Mouse (Mus musculus) spleen, adult 2 months (tissue): ENCODE data around the gene Dkk2. TPM values are rescaled to one million over a fixed set of nuclear protein-coding genes. Genes with fewer than 3 reads are reported as not detected.
"Not testable (repeated sequence)": the region's sequence is repeated elsewhere in the genome, so short reads cannot be mapped to it uniquely, and the experiment has no call there.

ENCODE experiments used
- DNase-seq, 2 experiments: peaks; one replicate each; pipeline versions ENCODE4 v3.0.0 to v3.0.0-alpha.2; 2012 to 2021; ENCODE audit warnings: low spot score in 2 of 2, low read depth in 1 of 2
- H3K27ac ChIP-seq: fragments of 200-500 bp; 2 replicates; pipeline ENCODE4 v1.5.1; 2012; ENCODE audit warnings: low read length, inconsistent platforms; ENCODE audit not compliant: insufficient read depth
- H3K27me3 ChIP-seq: fragments of 200-500 bp; 2 replicates; pipeline ENCODE4 v1.6.1; 2012; ENCODE audit warnings: mild to moderate bottlenecking, moderate library complexity, low read length, inconsistent platforms; ENCODE audit not compliant: control insufficient read depth, insufficient read depth
- H3K36me3 ChIP-seq: fragments of 200-500 bp; 2 replicates; pipeline ENCODE4 v1.6.1; 2012; ENCODE audit warnings: mild to moderate bottlenecking, low read length, inconsistent platforms; ENCODE audit not compliant: control insufficient read depth, insufficient read depth
- H3K4me1 ChIP-seq: fragments of 200-500 bp; 2 replicates; pipeline ENCODE4 v1.6.1; 2011; ENCODE audit warnings: inconsistent platforms; ENCODE audit not compliant: control insufficient read depth, insufficient read depth, insufficient read length
- H3K4me3 ChIP-seq: fragments of 200-500 bp; 2 replicates; pipeline ENCODE4 v1.5.1; 2011; ENCODE audit warnings: mild to moderate bottlenecking, inconsistent platforms; ENCODE audit not compliant: insufficient read depth, insufficient read length; ENCODE audit errors: extremely low read depth
- CTCF ChIP-seq: fragments of 200-500 bp; IDR thresholded peaks from 2 replicates; pipeline ENCODE4 v1.5.1; 2011; ENCODE audit warnings: mild to moderate bottlenecking, inconsistent platforms; ENCODE audit not compliant: insufficient read depth, insufficient read length, insufficient replicate concordance; ENCODE audit errors: extremely low read depth
- POLR2A ChIP-seq: fragments of 200-500 bp; IDR thresholded peaks from 2 replicates; pipeline ENCODE4 v1.6.1; 2011; ENCODE audit warnings: low read depth, low read length, inconsistent platforms
- WGBS: fragments of 180-500 bp; shearing (Covaris S2); methylation state at CpG from one replicate; pipeline ENCODE4 v1.1.7; 2018; 5-methylcytosine and 5-hydroxymethylcytosine counted together
- polyA plus RNA-seq: library from polyadenylated mRNA; depleted of rRNA; stranded (reverse); fragments of >200 nt; gene quantifications from 2 replicates; pipeline ENCODE4 v1.2.3, GENCODE M21; 2012; rRNA removed

The Dkk2 gene
- 0.13 and 0.16 TPM in 2 replicates for polyA plus RNA-seq

DNA sequence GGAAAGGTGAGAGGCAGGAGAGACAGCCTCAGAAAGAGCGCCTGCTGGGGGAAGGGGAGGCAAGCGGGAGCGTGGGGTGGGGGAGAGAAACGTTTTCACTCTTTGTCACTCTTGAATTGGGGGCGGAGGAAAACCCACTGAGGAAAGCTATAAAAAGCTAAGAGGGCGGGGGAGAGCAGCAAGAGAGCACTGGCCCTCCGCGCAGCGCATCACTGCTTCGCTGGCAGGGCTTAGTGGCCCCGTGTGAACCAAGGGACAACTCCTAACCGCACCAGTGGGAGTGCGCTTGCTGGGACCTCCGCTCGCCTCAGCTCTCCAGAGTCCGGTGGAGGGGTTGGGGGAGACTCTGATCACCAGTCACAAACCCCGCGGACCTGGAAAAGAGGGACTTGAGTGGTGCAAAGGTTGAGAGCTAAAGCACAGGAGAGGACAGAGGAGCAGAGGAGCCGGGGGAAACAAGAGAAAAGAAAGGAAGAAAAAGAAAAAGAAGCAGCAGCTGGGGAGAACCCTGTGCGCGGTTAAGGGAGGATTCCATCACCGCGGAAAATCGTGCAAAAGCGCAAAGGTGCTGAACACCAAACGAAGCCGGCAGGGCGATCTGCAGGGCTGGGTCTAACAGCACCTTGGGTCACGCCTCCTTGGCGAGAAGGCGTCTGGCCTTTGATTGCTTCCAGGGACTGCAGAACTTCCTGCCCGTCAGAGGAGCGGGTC lies at the start of gene Dkk2:
Dkk2 (plus strand) TSS at position 181 of the 711 bp plus-strand sequence.
- Histone ChIP-seq H3K4me3 (no peak within 1 kb of the TSS), H3K27ac (no peak within 1 kb of the TSS), H3K36me3 (no peaks in the 10 kb centered on the region), H3K4me1 (no peaks in the 10 kb centered on the region), H3K27me3 (no peaks in the 10 kb centered on the region)
- TF ChIP-seq POLR2A (no peak), CTCF (no peak)
- DNase-seq = no peak
- 2% methylated on average over 33 of the region's 33 CpGs for WGBS

GRCm38 (mm10) chr3:132036704-132037103 lies 48.4 kb upstream of the Dkk2 start:
- H3K36me3 ChIP-seq = no peaks in the 10 kb centered on the region
- TF ChIP-seq POLR2A (no peak), CTCF (no peak)
- WGBS = 67% methylated on average over 2 of the region's 2 CpGs
- no peaks in the 10 kb centered on the region for H3K27me3 ChIP-seq
- no peak overlapping the region for H3K27ac ChIP-seq
- no peak overlapping the region for H3K4me3 ChIP-seq
- DNase-seq = no peak
- H3K4me1 ChIP-seq = no peaks in the 10 kb centered on the region

GRCm38 (mm10) chr3:132037670-132038069 lies 47.4 kb upstream of the Dkk2 start:
- H3K36me3 ChIP-seq = no peaks in the 10 kb centered on the region
- no peaks in the 10 kb centered on the region for H3K27me3 ChIP-seq
- H3K4me3 ChIP-seq = no peak overlapping the region
- 13% methylated on average over 10 of the region's 10 CpGs for WGBS
- H3K27ac ChIP-seq = no peak overlapping the region
- DNase-seq = no peak
- H3K4me1 ChIP-seq = no peaks in the 10 kb centered on the region
- TF ChIP-seq POLR2A (no peak), CTCF (no peak)

- no peak for TF ChIP-seq CTCF
- no peak for TF ChIP-seq POLR2A
- WGBS = 84% methylated on average over 3 of the region's 3 CpGs
- Histone ChIP-seq H3K4me1 (no peaks in the 10 kb centered on the region), H3K4me3 (no peak overlapping the region), H3K36me3 (no peaks in the 10 kb centered on the region), H3K27me3 (no peaks in the 10 kb centered on the region), H3K27ac (no peak overlapping the region)
- DNase-seq = no peak
These were observed 45.0 kb upstream of the Dkk2 start for GRCm38 (mm10) chr3:132040066-132040465.

DNA sequence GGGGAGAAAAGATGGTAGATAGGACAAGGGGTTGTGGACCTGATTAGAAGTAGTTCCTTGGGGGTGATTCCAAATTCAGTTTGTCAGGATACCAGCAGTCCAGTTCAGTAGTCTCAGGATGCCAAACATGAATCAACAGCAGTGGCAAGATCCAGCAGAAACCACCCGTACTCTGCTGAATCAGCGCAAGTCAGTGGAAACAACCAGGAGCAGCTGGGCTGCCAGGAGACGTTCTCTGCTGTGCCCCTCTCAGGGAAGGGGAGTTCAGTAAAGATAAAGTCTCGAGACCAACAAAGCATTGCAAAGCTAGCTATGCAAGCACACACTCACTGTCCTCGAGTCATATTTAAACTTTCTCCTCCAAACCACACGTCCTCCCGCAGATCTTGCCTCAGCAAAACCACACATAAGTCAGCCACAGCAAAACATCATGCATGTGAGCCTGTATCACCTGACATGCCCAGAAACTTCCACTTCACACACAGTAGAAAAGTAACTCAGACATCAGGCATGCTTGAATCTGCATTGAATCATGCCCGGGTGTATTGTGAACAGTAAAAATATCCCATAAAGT lies 34.1 kb upstream of the Dkk2 start:
- H3K27ac ChIP-seq = no peak overlapping the region
- TF ChIP-seq POLR2A (no peak), CTCF (no peak)

DNA sequence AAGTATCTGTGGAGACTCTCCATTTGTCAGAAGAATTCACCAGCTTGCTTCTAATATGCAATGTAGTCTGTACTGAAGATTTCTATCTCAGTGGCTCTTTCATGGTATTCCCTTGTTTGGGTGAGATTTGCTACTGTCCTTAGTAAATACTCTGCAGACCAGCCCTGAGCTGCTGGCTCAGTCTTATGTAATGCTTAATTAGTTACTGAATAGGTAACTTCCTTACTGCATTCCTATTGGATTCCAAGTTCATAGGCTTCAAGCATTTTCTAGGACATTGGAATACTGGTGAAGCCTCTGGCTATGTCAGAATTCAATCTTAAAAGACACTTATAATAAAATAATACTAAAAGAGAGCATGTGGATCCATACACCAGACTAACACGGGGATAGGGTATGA lies 22.3 kb upstream of the Dkk2 start:
- not testable (repeated sequence) for DNase-seq, H3K27ac ChIP-seq, H3K4me3 ChIP-seq, H3K4me1 ChIP-seq, H3K27me3 ChIP-seq, H3K36me3 ChIP-seq
- WGBS = 83% methylated on average over 1 of the region's 1 CpGs

More for the DNA sequence above, 34.1 kb upstream of the Dkk2 start:
- Histone ChIP-seq H3K27me3 (no peaks in the 10 kb centered on the region), H3K4me1 (no peaks in the 10 kb centered on the region), H3K4me3 (no peak overlapping the region), H3K36me3 (no peaks in the 10 kb centered on the region)
- DNase-seq = no peak
- 44% methylated on average over 8 of the region's 8 CpGs for WGBS

GRCm38 (mm10) chr3:132063374-132063773 lies 21.7 kb upstream of the Dkk2 start:
- 94% methylated on average over 3 of the region's 3 CpGs for WGBS
- Histone ChIP-seq H3K36me3 (no peaks in the 10 kb centered on the region), H3K27me3 (no peaks in the 10 kb centered on the region), H3K4me3 (no peak overlapping the region), H3K27ac (no peak overlapping the region), H3K4me1 (no peaks in the 10 kb centered on the region)
- no peak for TF ChIP-seq CTCF
- TF ChIP-seq POLR2A = no peak
- no peak for DNase-seq
